Mouse (Mus musculus): ENCODE data around the gene Wdr60. TPM values are rescaled to one million over a fixed set of nuclear protein-coding genes. Genes with fewer than 3 reads are reported as not detected.
"Not testable (repeated sequence)": the region's sequence is repeated elsewhere in the genome, so short reads cannot be mapped to it uniquely, and the experiment has no call there.

The Wdr60 gene
- 27.8 TPM in 2 replicates for polyA plus RNA-seq (2012; rRNA removed)

DNA sequence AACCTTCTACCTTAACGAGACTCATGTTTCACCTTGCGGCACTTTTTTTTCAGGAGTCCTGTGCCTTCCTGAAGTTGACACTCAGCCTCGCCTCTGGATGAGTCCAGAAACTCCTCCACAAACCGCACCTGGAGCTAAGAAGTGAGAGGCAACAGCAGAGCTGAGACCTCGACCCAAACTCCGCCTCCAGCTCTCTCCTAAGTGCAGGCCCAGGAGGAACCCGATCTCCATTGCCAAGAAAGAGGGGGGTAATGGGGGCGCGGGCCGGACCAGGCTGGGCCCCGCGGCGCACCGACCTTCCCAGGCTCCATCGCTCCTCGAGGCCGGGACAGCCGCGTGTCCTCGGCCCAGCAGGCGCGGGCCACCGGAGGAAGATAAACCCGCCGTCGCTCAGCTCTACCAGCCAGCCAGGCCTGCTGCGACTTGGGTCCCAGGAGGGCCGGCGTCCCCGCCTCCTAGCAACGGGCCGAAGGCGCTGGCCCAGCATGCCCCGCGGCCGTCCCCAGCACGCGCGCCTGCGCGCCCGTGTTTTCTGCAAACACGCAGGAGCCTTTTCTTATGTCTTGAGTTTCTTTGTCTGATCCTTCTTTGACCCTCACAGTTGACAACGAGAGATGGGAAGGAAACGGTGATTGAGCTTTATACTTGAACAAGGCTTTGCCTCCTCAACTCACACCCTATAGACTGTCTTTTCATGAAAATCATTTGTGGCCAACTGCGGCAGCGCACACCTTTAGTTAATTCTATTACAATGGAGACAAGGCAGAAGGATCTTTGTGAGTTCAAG lies at the start of gene Wdr60:
Gene Wdr60, minus strand, starts transcription at position 468 of the 787 bp plus-strand sequence.
- DNase-seq (ENCODE audit: extremely low spot score in 1 of 2, low spot score in 1 of 2), result peak; percentile 67 to 93

DNA sequence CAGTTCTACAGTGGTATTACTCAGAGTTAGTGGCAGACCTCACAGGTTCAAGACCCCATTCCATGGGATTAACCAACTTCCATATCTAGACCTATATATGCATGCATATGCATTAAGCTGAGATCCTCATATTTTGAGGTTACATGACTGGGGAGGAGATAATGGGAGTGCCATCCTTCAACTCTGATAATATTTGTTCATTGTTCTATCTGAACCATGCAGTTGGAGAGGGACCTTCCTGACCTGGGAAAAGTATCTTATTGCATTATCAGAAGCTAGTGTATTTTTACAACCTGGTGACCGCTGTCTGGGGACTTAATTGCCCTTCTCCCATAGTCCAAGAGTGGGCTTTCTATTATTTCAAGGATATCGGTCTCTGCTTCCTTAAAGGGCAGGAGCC lies 45.8 kb upstream of the Wdr60 start:
- no peak for DNase-seq (ENCODE audit: extremely low spot score in 1 of 2, low spot score in 1 of 2)

DNA sequence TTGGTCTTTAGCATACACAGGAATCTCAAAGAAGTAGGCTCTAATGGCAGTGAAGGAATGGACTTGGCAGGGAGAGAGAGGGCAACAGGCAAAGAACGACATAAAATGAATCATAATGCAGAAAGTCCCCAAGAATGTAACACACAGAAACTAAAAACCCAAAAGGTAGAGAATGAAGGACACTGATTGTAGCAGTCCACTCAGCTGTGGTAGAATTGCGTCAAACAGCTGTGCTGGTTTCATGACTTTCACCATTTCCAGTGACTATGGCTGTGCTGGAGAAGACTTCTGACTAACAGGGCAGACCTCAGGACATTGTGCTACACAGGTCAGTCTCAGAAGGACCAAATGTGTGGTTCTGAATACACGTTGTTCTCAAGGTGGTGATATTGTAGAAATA lies 45.0 kb upstream of the Wdr60 start:
- DNase-seq (ENCODE audit: extremely low spot score in 1 of 2, low spot score in 1 of 2), result no peak

GRCm38 (mm10) chr12:116306042-116306441 lies 43.2 kb upstream of the Wdr60 start:
- DNase-seq (ENCODE audit: extremely low spot score in 1 of 2, low spot score in 1 of 2), result no peak

DNA sequence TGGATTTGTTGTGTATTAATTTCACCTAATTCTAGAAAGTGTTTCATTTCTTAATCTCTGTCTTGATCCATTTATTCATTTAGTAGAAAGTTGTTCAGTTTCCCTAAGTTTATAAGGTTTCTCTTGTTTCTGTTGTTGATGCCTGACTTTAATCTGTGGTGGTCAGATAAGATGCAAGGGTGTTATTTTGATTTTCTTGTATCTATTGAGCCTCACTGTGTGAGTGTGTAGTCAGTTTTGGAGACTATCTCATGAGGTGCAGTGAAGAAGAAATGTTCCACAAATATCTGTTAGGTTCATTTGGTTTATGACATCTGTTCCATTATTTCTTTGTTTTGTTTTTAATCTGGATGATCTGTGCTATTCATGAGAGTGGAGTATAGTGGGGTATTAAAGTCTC lies 39.4 kb upstream of the Wdr60 start:
- DNase-seq (ENCODE audit: extremely low spot score in 1 of 2, low spot score in 1 of 2), result no peak

GRCm38 (mm10) chr12:116299906-116300305 lies 37.1 kb upstream of the Wdr60 start:
- no peak for DNase-seq (ENCODE audit: extremely low spot score in 1 of 2, low spot score in 1 of 2)

GRCm38 (mm10) chr12:116293599-116294292 lies 30.9 kb upstream of the Wdr60 start:
- DNase-seq (ENCODE audit: extremely low spot score in 1 of 2, low spot score in 1 of 2), result peak in 1 of 2 experiments; percentile 76

DNA sequence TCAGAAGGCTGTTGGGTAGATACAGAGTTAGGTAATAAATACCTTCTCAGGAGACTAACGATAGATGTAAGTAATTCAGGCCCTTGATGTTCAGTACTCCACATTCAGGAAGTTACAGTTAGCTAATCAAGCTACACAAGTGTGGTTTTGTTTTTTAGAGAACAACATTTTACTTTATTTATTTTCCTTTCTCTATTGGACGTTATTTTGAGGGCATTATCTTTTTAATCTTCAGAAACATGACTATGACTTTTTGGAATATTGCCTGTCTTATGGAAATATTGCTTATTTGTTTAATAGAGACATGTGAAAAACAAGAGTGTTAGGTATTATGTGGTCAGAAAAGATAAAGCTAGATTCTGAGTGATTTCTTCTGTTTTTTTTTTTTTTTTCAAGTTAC lies 30.4 kb upstream of the Wdr60 start:
- DNase-seq (ENCODE audit: extremely low spot score in 1 of 2, low spot score in 1 of 2), result no peak

GRCm38 (mm10) chr12:116283511-116283910 lies 20.7 kb upstream of the Wdr60 start:
- no peak for DNase-seq (ENCODE audit: extremely low spot score in 1 of 2, low spot score in 1 of 2)

DNA sequence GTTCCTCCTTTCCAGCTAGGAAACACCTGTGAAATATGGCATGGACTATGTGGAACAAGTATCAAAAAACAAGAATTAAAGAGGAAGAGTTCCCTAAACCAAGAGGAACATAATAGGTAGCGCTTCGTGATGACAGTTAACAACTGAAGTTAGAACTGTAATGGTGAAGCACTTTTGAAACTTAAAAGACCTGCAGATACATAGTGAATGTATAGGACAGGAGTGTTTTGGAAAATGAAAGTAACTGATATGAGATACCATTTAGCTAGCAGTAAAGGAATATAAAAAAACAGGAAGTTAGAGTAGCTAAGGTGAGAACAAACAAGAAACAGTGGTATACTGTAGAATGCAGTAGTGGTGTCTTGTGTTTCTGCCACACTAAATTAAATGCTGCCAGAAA lies 20.0 kb upstream of the Wdr60 start:
- DNase-seq (ENCODE audit: extremely low spot score in 1 of 2, low spot score in 1 of 2), result no peak

- peak; percentile 11 to 25 for DNase-seq (ENCODE audit: extremely low spot score in 1 of 2, low spot score in 1 of 2)
Measured at GRCm38 (mm10) chr12:116281427-116282281, 18.8 kb upstream of the Wdr60 start.

GRCm38 (mm10) chr12:116280653-116281364 lies 18.0 kb upstream of the Wdr60 start, which contains the start of gene Esyt2:
Gene Esyt2 (plus strand): TSS chr12:116281196.
- peak; percentile 99 to 100 for DNase-seq (ENCODE audit: extremely low spot score in 1 of 2, low spot score in 1 of 2)

GRCm38 (mm10) chr12:116280149-116280652 lies 17.4 kb upstream of the Wdr60 start:
- no peak for DNase-seq (ENCODE audit: extremely low spot score in 1 of 2, low spot score in 1 of 2)

- no peak for DNase-seq (ENCODE audit: extremely low spot score in 1 of 2, low spot score in 1 of 2)
Measured at GRCm38 (mm10) chr12:116279181-116279580, 16.4 kb upstream of the Wdr60 start.

- DNase-seq (ENCODE audit: extremely low spot score in 1 of 2, low spot score in 1 of 2), result no peak
Measured at GRCm38 (mm10) chr12:116278541-116278940, 15.7 kb upstream of the Wdr60 start.

DNA sequence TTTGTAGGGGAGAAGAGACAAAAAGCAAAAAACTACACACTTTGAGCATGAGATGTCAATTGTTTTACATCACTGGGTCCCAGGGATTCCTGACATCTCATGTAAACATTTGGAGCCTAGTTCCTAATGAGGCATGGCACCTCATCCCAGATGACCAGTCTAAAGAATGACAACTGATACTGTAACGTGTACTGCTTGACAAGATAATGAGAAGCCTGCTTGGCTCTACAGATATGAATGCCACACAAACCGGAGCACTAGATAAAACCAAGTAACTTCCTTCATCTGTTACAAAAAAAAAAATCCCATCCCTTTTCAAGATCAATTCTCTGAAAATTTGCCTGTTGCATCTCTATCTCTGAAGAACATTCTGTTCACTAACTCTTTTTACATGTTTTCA lies 14.1 kb upstream of the Wdr60 start:
- DNase-seq (ENCODE audit: extremely low spot score in 1 of 2, low spot score in 1 of 2), result no peak

DNA sequence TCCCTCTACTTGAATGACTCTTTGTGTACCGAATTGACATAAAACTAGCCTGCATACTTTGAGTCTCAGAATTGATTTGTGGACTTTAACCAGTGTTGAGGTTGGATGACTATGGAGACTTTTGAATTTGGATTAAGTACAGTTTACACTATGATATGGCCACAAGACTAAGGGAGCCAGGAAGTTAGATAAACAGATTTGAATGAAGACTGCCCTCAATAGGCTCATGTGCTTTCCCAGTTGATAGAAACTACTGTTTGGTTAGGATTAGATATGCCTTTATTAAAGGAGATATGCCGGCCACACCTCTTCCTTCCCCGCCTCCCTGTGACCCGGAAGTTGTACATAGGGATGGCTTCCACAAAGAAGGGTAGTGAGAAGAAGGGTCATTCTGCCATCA lies 12.8 kb upstream of the Wdr60 start:
- DNase-seq (ENCODE audit: extremely low spot score in 1 of 2, low spot score in 1 of 2), result no peak

- not testable (repeated sequence) for DNase-seq (ENCODE audit: extremely low spot score in 1 of 2, low spot score in 1 of 2)
Measured at GRCm38 (mm10) chr12:116275086-116275485, 12.3 kb upstream of the Wdr60 start, which contains the start of gene Gm11027. Gene Gm11027 (plus strand): TSS chr12:116275386.

DNA sequence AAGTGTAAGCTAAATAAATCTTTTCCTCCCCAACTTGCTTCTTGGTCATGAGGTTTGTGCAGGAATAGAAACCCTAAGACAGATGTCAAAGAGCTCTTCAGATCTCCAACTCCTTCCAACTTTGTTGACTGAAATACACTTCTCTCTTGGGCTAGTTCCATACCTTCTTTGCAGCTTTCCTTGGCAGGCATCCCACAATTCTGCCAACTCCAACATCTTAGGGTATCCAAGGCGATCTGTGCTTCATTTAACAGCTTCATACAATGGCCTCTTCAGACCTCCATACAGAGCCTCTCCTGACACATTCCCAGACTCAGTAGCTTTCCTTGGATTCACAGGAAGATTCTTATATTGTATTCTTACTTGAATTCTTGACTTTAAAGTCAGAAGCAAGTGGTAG lies 10.9 kb upstream of the Wdr60 start:
- no peak for DNase-seq (ENCODE audit: extremely low spot score in 1 of 2, low spot score in 1 of 2)

DNA sequence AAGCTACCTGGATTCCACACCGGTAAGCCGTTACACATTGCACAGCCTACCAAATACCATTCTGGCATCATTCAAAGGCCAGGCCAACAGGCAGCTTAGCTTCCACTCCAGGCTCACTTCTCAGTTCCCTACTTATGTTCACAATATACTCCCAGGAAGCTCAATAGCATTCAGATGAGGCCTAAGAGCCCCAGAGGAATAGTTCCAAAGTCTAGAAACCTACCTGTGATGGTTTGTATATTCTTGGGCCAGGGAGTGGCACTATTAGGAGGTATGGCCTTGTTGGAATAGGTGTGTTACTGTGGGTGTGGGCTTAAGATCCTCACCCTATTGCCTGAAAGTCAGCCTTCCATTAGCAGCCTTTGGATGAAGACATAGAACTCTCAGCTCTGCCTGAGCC lies 8.2 kb upstream of the Wdr60 start:
- no peak for DNase-seq (ENCODE audit: extremely low spot score in 1 of 2, low spot score in 1 of 2)
